Mouse (Mus musculus) heart, adult 9 months (tissue): Measurements from ENCODE around the gene Arglu1.

Experiments used
- DNase-seq, 2 experiments: peaks; one replicate each; pipeline ENCODE4 v3.0.0; 2022; ENCODE audit warnings: low spot score in 2 of 2

Arglu1 gene

GRCm38 (mm10) chr8:8690146-8691092 is at the start of gene Arglu1:
Gene Arglu1 (minus strand): TSS chr8:8690521.
- peak; percentile 94 to 95 for DNase-seq

- DNase-seq: peak; percentile 36 to 64
Observed at GRCm38 (mm10) chr8:8737271-8737670, 47.0 kb upstream of the Arglu1 start.

- no peak for DNase-seq
Observed at GRCm38 (mm10) chr8:8736826-8737225, 46.5 kb upstream of the Arglu1 start.

- no peak for DNase-seq
Observed at GRCm38 (mm10) chr8:8733804-8734203, 43.5 kb upstream of the Arglu1 start.

GRCm38 (mm10) chr8:8728643-8729042 is 38.3 kb upstream of the Arglu1 start:
- no peak for DNase-seq

- no peak for DNase-seq
Observed at GRCm38 (mm10) chr8:8726547-8726946, 36.2 kb upstream of the Arglu1 start.

- no peak for DNase-seq
Observed at GRCm38 (mm10) chr8:8704813-8705212, 14.5 kb upstream of the Arglu1 start.

- DNase-seq: no peak
Observed at GRCm38 (mm10) chr8:8703668-8704067, 13.3 kb upstream of the Arglu1 start.

GRCm38 (mm10) chr8:8700821-8701220 is 10.5 kb upstream of the Arglu1 start:
- no peak for DNase-seq

- no peak for DNase-seq
Observed at GRCm38 (mm10) chr8:8700229-8700628, 9.9 kb upstream of the Arglu1 start.

GRCm38 (mm10) chr8:8689454-8690145 is 721 bp downstream of the Arglu1 start:
- DNase-seq: peak; percentile 46 to 65

- no peak for DNase-seq
Observed at GRCm38 (mm10) chr8:8688823-8689453, 1.4 kb downstream of the Arglu1 start.

- DNase-seq: no peak
Observed at GRCm38 (mm10) chr8:8685517-8685916, 4.8 kb downstream of the Arglu1 start.

- DNase-seq: no peak
Observed at GRCm38 (mm10) chr8:8682697-8683096, 7.6 kb downstream of the Arglu1 start.

- no peak for DNase-seq
Observed at GRCm38 (mm10) chr8:8678236-8678635, 12.1 kb downstream of the Arglu1 start.

GRCm38 (mm10) chr8:8674864-8675263 is 15.5 kb downstream of the Arglu1 start:
- DNase-seq: no peak

- peak; percentile 78 to 86 for DNase-seq
Observed at GRCm38 (mm10) chr8:8661759-8662138, 28.6 kb downstream of the Arglu1 start.

GRCm38 (mm10) chr8:8661103-8661758 is 29.1 kb downstream of the Arglu1 start, which contains the start of gene Efnb2:
Gene Efnb2 (minus strand): TSS chr8:8661242.
- DNase-seq: peak; percentile 93 to 95

GRCm38 (mm10) chr8:8660307-8661098 is 29.8 kb downstream of the Arglu1 start:
- DNase-seq: no peak

- peak in 1 of 2 experiments; percentile 16 for DNase-seq
Observed at GRCm38 (mm10) chr8:8659503-8660306, 30.6 kb downstream of the Arglu1 start.
